Mouse (Mus musculus) yolk sac, embryonic 10.5 days (tissue): ENCODE data around the gene Ptcd1.
"Not testable (repeated sequence)": the region's sequence is repeated elsewhere in the genome, so short reads cannot be mapped to it uniquely, and the experiment has no call there.

Experiments used
- DNase-seq: peaks from one replicate; pipeline ENCODE4 v3.0.0-alpha.2; 2017; ENCODE audit warnings: low spot score

Gene Ptcd1

DNA sequence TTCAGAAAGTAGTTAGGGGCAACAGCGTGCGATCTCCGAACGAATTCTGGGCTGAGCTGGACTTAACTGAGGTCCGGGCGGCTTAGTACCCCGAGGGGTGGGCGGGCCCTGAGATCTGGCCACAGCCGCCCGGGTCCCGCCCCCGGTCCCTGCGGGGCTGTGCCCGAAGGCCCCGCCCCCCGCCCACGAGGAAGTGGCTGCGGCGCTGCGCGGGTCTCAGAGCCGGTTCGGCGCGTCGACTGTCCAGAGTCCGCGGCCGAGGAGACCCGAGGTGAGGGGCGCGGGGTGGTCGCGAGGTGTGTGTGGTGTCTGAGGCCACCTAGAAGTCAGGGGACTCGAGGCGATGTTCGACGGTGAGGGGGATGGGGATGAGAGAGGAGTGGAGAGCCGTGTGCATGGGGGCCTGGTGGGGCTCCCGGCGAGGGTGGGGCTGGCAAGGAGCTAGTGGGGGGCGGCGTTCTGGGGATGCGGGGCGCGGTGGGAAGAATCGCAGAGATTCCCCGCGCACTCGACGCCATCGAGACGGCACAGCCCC lies 52.8 kb downstream of the Ptcd1 start, which contains the start of gene Arpc1b:
Arpc1b (plus strand) TSS at position 145 of the 535 bp plus-strand sequence.
- DNase-seq, result peak; percentile 83

DNA sequence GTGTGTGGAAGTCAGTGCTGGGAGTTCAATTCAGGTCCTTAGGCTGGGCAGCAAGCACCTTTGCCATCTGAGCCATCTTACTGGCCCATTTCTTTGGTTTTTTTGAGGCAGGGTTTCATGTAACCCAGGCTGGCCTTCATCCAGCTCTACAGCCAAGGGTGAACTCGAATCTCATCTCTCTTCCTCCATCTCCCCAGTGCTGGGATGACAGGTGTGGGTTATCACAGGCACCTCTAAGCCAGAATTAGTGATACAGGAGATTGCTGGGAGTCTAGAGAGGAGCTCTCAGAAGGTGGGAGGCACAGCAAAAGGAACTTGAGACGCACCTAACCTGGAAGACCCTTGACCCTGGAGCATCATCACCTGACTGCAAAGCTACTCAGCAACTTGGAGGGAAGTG lies 53.5 kb downstream of the Ptcd1 start:
- no peak for DNase-seq

DNA sequence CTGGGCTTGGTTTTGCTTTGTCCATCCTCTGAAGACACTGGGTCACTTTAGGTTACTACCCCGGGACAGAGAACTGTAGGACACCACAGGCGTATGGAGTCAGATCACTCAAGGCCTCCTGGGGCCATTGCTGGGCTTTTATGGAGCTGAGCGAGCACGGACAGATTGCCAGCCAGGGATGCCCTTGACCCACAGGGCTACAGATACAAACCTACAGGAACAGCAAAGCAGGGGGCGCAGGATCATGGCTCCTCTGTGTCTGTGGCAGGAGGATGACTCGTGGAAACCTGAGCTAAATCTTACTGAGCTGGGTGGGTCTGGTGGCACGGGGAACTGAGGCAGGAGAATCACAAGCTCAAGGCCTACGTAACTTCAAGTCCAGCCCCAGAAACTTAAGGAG lies 54.3 kb downstream of the Ptcd1 start:
- no peak for DNase-seq

DNA sequence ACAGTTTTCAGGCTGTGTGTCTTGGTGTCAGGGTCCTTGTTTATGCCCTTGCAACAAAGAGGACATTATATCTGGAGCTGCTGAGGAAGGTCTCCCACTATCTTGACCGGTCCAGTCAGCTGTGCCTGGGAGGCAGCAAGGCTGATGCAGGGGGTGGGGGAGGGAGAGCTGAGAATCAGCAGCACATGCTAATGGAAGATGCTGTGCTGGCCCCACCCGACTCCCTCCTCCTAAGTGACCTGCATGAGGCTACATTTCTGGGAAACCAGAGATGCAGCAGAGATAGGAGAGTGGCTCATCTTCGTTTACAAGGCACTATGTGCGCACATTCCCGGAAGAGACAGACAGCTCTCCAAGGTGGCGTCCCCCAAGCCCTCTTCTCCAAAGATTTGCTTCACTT lies 56.5 kb downstream of the Ptcd1 start:
- DNase-seq, result peak; percentile 63

DNA sequence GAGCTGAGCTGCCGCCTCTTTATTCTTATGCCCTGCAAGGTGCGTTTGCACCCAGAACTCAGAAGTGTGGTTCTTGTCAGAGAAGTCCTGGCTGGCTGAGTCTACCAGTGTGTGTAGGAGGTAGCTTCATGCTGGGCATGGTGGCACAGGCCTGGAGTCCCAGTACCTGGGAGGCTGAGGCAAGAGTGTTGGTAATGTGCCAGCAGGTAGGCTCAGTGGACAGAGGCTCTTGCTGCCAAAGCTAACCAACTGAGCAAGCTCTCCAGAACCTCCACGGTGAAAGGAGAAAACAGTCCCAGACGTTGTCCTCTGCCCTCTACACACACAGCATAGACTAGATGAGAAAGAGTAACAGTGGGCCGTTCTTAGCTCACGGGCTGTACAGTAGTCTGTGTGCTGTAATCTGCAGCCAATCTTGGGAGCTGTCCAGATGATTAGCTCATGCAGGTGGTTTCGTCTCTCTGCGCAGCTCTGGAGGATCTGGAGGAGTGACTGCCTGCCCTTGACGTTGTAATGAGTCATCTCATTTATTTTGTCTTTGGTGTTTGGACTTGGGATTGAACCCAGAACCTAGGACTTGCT lies 61.1 kb downstream of the Ptcd1 start:
- no peak for DNase-seq

DNA sequence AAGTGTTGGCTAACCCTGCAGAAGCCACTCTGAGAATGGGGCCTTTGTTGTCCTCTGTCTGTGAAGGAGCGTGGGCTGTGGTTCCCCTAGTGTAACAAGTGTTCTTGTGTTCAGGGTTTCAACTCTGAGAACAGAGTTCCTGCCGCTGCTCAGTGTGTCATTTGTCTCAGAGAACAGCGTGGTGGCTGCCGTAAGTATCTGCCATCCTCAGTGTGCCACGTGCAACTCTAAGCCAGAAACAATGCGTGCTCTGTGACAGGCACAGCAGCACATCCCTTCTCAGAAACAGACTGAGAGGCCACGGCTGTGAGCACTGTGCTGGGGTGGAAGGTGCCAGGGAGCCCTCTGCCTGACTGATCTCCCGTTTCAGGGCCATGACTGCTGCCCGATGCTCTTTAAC lies 62.6 kb downstream of the Ptcd1 start:
- DNase-seq, result no peak

DNA sequence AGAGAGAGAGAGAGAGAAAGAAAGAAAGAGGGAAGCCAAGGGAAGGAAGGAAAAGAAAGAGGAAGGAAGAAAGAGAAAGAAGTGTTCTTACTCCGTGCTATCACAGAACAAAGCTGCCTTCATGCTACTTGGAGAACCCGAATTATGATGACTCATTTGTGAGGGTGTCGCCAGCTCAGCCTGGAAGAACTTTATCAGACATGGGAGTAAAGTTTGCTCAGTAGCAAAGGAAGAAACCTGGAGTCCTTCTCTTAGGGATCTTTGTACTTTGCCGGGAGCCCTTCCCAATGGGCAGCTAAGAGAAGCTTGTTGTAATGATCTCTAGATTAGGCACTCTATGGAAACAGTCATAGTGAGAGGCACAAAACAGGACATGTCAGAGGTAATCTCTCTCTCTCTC lies 64.2 kb downstream of the Ptcd1 start:
- no peak for DNase-seq

DNA sequence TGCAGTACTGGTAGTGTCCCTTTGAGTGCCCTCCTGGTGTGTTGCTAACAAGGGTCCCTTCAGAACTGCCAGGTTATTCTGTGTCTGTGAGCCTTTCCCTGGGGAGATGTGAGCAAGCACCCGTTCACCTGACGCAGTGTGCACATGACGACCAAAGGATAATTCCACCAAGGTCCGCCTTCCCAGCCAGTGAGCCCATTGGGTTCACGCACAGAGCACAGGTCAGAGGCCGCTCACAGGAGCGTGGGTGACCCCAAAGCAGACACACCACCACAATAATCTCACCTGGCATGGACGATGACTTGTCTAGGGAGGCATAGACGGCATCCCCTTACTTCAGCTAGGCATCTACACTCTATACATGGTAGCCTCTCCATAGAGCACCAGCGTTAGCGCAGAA lies 65.5 kb downstream of the Ptcd1 start:
- not testable (repeated sequence) for DNase-seq

DNA sequence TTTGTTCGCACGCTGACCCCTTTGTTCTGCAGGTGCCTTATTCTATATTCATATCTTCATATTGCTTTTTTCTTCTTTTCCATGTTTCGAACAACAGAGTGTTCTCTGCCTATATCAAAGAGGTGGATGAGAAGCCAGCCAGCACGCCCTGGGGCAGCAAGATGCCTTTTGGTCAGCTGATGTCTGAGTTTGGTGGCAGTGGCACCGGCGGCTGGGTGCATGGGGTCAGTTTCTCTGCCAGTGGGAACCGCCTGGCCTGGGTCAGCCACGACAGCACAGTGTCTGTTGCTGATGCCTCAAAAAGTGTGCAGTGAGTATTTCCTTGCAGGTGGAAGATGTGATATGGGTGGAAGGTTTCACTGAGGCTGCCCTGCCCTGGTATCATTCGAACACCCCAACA lies 65.9 kb downstream of the Ptcd1 start:
- no peak for DNase-seq

DNA sequence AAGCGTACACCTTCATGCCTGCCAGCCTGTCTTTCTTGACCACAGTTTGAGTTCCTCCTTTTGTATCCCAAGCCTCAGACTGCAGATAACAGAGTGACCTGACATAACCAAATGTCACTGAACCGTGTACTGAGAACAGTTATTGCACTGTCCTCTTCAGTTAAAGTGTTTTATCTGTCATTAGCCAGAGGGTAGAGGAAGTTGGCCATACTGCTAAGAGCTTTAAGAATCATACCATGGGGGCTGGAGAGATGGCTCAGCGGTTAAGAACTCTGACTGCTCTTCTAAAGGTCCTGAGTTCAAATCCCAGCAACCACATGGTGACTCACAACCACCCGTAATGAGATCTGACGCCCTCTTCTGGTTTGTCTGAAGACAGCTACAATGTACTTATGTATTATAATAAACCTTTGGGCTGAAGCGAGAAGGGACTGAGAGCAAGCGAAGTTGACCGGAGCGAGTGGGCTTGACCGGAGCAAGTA lies 68.5 kb downstream of the Ptcd1 start:
- DNase-seq, result no peak
